Mouse (Mus musculus) cerebellum, adult 2 months (tissue): Measurements from ENCODE around the gene Man1c1.

Source experiments
- CTCF ChIP-seq: fragments of 200-500 bp; IDR thresholded peaks from 2 replicates; pipeline ENCODE4 v1.5.1; 2011; ENCODE audit warnings: low read depth, mild to moderate bottlenecking, control low read depth, low read length, moderate library complexity, borderline replicate concordance; ENCODE audit not compliant: insufficient read depth
- POLR2A ChIP-seq: fragments of 200-500 bp; IDR thresholded peaks from 2 replicates; pipeline ENCODE4 v1.6.1; 2011; ENCODE audit warnings: low read length, control low read depth, borderline replicate concordance; ENCODE audit not compliant: insufficient read depth

DNA sequence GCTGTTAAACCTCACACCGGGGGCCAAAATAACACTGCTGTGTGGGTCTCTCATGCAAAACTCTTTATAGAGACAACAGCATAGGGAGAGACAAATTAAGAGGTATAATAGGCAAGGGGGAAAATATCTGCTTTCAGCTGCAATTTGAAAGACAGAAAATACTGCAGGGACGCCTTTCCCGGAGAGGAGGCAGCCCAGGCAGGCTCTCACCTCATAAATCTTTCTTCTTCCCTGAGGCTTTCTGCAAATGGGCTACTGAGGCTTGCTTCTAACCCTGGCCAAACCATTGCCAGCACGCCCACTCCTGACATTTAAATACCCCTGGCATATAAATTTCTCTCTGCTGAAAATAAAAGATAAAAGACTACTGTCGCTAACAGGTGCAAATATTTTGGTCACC, 1.2 kb upstream of the Man1c1 start:
- TF ChIP-seq CTCF, result no peak
- TF ChIP-seq POLR2A, result no peak
